Mouse (Mus musculus) cerebellum, postnatal 4 days (tissue): Measurements from ENCODE around the gene Plk4.
"Not testable (repeated sequence)": the region's sequence is repeated elsewhere in the genome, so short reads cannot be mapped to it uniquely, and the experiment has no call there.

Experiments
- DNase-seq, 2 experiments: peaks; one replicate each; pipeline ENCODE4 v3.0.0; 2022; ENCODE audit warnings: low spot score in 2 of 2, mixed read lengths in 1 of 2

The Plk4 gene

DNA sequence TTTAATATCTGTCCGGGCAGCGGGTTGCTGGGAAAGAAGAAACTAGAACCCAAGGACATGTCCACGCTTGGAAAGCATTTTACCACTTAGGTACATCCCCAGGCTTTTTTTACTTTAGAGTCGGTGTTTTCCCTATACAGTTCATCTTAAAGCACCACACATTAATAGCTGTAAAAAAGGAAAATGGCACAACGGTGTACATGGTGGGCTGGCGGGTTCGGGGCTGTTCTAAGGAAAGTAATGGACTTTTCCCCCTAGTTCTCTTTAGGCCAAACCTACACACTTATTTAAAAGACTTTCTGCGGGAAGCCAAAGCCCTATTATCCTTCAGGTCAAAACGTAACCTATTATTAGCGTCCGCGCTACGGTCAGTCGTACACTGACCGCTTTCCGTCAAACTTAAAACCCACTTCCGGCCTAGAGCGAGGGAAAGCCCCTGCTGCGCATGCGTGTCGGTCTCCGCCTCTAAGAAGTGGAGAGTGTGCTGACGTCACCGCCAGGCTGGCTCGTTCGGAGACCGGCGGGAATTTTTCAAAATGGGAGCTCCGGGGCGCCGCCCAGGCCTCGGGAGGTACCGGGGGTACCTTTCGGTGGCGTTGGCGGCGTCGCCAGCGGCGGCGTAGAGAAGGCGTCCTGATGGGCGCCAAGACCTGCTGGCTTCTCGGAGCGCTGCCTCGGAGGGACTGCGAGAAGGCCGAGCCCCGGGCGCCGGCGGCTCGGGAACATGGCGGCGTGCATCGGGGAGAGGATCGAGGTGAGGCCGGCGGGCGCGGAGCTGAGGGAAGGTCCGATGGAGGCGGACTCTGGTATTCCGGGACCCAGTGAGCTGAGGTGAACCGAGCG, at the start of gene Plk4:
Plk4 (plus strand) TSS at position 490 of the 843 bp plus-strand sequence.
- DNase-seq = peak; percentile 90 to 95

GRCm38 (mm10) chr3:40760746-40761145, 39.1 kb upstream of the Plk4 start:
- no peak for DNase-seq

DNA sequence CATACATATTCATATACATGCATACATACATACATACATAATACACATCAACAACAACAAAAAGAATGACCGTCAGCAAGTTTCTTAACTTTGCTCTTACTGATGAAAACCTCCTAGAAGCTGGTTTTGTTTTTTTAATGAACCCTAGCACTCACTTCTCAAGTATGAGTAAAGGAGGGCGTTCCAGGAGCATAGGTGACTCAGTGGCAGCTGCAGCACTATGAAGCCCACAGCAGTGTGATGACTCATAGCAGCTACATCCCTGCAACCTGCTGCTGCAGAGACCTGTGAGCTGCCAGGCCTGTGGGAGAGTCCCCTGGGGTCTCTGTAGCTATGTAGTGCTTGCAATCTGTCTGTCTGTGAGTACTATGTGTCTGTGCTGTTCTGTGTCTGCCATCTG, 38.5 kb upstream of the Plk4 start:
- DNase-seq = no peak

DNA sequence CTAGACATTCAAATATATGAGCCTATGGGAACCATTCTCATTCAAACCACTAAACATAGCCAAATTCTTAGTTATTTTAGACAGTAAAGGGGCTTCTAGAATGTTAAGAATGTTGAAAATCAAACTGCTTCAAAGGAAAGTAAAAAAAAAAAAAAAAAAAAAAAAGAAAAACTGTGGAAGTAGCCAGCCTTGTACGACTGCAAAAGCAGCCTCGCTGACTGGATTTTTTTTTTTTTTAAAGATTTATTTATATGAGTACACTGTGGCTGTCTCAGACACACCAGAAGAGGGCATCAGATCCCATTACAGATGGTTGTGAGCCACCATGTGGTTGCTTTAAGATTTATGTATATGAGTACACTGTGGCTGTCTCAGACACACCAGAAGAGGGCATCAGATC, 6.0 kb upstream of the Plk4 start:
- DNase-seq = no peak

DNA sequence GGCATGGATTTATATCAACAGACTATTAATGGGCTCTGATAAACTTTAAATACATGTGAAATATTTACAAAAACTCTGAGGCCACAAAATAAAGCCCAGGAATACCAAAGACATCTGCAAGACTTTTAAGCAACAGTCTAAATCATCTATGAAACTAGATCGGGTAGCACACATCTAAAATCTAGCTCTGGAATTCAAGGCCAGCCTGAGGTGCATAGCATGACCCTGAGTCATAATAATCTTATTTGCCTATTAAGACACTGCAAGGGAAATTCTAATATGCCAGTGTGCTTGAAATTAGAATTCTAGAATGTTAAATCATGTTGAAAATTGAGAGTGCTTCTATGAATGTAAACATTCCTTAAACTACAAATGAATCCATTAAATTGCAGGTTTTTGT, 1.8 kb upstream of the Plk4 start:
- no peak for DNase-seq

- peak in 1 of 2 experiments; percentile 41 for DNase-seq
These were observed 1.3 kb upstream of the Plk4 start for GRCm38 (mm10) chr3:40798500-40798899.

DNA sequence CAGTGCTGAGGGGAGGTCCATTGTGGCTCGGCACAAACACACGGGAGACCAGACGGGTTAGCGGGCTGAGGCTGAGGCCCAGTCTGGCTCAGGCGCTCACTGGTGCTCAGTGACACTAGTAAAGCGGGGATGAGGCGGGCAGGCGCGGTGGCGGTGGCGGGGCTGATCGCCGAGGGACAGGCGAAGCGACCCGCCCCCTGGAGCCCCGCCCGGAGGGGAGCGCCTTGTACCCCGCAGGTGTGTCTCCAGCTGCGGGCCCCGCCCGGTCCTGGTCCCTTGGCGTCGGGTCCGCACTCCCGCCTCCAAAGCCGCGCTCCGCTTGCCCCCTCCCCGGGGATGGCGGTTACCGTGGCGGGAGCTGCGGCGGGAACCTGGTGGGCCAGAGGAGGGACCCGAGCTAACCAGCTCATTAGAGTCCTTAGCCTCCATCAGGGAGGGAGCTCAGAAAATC, 579 bp downstream of the Plk4 start:
- peak in 1 of 2 experiments; percentile 40 for DNase-seq

- DNase-seq = no peak
These were observed 7.1 kb downstream of the Plk4 start for GRCm38 (mm10) chr3:40806871-40807270.

DNA sequence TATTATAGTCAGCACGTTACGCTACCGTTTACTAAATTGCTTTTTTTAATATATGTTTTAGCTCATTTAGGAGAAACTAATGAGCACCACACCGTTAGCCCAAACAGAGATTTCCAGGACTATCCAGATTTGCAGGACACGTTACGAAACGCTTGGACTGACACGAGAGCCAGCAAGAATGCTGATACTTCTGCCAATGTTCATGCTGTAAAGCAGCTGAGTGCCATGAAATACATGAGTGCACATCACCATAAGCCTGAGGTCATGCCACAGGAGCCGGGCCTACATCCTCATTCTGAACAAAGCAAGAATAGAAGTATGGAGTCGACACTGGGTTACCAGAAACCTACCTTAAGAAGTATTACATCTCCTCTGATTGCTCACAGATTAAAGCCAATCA, 8.9 kb downstream of the Plk4 start:
- DNase-seq = no peak

DNA sequence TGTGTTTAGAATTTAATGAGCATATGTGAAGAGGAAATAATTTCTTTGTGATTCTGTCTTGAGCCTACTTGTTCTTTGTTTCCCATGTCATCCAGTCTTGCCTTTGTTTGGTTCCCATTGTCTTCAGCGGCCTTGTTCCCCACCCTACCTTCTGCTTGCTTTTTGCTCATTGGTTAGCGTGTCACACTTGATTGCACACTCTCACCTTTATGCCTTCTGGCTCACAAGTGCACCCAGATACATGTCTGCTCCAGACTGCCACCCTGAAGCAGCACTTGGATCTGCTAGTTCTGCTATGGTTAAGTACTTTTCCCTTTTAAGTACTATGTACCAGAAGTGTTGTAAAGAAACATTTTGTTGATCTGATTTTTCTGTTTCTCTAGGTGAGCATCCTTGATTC, 10.1 kb downstream of the Plk4 start:
- no peak for DNase-seq

DNA sequence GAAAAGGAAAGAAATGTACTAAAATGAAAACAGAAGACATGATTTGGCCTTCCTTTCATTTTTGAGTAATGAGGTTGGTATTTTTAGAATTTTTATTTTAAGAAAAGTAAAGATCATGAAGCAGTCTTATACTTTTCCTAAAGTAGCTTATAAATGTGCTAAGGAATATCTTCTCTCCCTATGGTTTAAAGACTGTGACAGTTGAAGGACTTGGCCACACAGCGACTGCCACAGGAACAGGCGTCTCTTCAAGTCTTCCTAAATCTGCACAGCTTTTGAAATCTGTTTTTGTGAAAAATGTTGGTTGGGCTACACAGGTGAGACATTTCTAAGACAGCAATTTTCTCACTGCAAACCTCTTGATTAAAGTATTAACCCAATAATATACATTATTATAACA, 13.5 kb downstream of the Plk4 start:
- DNase-seq = no peak

GRCm38 (mm10) chr3:40845521-40845920, 45.7 kb downstream of the Plk4 start:
- DNase-seq = not testable (repeated sequence)

DNA sequence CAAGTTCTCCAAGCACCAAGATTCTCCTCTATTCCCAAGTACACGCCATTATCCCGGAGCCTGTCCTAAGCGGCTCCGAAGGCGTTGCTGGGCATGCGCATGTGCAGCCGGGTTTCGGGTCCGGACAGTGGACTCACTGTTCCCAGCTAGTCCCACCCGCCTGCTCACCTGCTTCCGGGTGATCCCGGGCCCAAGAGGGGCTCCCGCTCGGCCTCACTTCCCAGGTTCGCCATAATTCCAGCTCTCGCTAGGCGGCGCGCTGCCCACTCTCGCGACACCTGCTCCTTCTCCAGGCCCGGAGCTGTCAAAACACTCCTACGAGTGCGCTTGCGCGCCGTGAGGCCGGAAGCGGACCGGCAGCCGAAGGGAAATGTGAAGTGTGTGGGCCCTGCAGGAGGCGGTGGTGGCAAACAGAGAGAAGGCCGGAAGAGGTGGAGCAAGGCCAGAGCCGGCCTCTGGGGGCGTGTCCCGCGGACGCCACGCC, 46.7 kb downstream of the Plk4 start, which contains the start of gene Mfsd8:
Mfsd8 (minus strand) TSS at position 414 of the 484 bp plus-strand sequence.
- DNase-seq = peak; percentile 89 to 95

DNA sequence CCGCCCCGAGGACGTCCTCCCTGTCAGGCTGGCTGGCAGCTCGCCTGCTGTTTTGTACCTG, 47.0 kb downstream of the Plk4 start, which contains the start of gene Abhd18:
Abhd18 (plus strand) TSS at position 14 of the 61 bp plus-strand sequence.
- not testable (repeated sequence) for DNase-seq

DNA sequence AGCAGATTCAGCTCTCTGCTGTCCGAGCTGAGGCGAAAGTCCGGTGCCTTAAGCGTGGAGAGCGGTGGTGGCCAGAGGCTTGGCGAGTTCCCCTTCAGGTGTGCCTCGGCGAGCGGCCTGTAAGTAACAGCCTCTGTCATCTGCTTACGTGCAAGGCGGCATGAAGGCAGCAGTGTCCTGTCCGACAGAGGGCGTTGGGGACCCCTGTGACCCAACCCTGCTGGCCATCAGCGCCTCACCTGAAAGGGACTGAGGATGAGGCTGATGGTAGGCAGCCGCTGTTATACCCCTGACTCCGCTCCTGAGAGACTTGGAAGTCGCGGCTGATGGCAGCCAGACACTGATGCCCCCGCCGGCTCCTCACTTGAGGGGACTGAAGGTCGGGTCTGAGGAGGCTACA, 47.2 kb downstream of the Plk4 start:
- peak in 1 of 2 experiments; percentile 57 for DNase-seq

- DNase-seq = not testable (repeated sequence)
These were observed 48.1 kb downstream of the Plk4 start for GRCm38 (mm10) chr3:40847936-40848335.

DNA sequence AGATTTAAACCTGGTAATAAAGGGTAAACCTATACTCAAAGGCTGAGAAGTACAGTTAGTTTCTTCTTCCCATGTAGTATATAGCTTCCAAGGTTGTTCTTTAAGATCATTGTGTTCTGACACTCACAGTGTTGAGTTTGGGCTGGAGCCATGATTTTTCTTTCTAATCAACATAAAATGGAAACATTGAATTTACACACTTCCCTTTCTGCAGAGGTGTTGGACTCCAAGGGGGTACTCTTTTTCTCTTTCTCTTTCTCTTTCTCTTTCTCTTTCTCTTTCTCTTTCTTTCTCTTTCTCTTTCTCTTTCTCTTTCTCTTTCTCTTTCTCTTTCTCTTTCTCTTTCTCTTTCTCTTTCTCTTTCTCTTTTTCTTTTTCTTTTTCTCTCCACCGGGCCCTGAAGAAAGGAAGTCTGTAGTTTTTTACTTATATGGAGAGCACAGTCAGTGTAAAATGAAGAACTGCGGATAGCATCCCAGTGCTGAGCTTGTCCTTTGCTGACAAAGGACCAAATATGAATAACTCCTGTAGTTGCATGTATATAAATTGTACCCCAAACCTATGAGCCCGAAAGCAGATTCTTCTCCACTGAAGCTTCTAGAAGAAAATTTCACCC, 53.4 kb downstream of the Plk4 start:
- not testable (repeated sequence) for DNase-seq
